Mouse (Mus musculus): ENCODE results near the gene Apoc1. TPM values are rescaled to one million over a fixed set of nuclear protein-coding genes. Genes with fewer than 3 reads are reported as not detected.

Gene Apoc1
- 6.9 and 10.8 TPM in 2 replicates for polyA plus RNA-seq (2014; fragmentation: Nextera tagmentation; extraction: Ambion mirVana)

DNA sequence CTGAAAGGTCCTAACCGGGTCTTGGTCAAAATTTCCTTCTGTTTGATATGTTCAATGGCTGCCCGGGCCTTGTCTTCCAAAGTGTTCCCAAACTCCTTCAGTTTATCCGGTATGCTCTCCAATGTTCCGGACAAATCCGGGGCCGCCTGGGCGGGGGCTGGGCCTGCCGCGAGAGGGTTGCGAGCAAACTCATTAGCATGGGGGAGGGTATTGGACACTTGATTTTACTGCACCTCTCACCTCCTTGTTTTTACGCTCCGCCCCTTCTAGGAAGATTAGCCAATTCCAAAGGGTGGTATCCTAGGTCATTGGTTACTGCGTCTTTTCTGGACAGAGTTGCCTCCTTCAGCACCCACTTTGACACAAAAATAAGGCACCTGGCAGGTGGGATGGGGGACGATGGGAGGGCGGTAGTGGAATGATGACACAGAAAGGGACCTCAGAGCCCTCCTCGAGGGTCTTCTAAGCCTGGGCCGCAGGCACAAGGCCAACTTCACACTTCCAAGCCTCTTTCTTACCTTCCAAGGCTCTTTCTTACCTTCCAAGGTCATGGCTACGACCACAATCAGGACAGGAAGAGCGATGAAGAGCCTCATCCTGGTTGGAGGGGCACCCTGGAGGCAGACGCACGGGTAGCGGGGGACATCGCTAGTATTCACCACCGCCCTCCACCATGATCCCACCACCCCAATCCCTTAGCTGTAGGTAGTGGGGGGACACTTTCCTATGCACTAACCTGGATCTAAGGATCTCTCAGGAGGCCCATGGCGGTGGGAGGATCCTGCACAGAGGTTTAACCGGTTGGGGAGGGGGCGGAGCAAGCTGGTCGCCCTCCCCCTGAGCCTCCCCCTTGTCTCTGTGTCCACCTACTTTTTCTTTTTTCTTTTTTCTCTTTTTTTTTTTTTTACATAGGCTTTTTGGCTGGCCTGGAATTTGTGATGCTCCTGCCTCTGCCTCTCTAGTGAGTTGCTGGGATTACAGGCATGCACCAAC is at the start of gene Apoc1:
Apoc1 (minus strand) TSS at position 788 of the 993 bp plus-strand sequence.
- Histone ChIP-seq H3K9ac (ENCODE audit: low read depth, low read length) (no peak within 1 kb of the TSS), H3K27ac (ENCODE audit: low read depth, low read length) (peak within 1 kb of the TSS; percentile 54), H3K4me1 (ENCODE audit: control insufficient read depth, insufficient read depth, low read length) (peaks cover 32% of the 10 kb centered on the region), H3K36me3 (ENCODE audit: control insufficient read depth, insufficient read depth, low read length) (peaks cover 6% of the 10 kb centered on the region), H3K9me3 (replicated peaks; ENCODE audit: control insufficient read depth, low read length) (no peaks in the 10 kb centered on the region), H3K4me3 (ENCODE audit: low read depth, low read length) (no peak within 1 kb of the TSS), H3K27me3 (ENCODE audit: control insufficient read depth, insufficient read depth, low read length) (no peaks in the 10 kb centered on the region), H3K4me2 (peak within 1 kb of the TSS; percentile 29)
- ATAC-seq (replicated peaks; ENCODE audit: insufficient number of reproducible peaks, low FRiP score, low TSS enrichment) = no peak
- WGBS (ENCODE audit: insufficient replicate concordance) = 43% methylated on average over 28 of the region's 28 CpGs

DNA sequence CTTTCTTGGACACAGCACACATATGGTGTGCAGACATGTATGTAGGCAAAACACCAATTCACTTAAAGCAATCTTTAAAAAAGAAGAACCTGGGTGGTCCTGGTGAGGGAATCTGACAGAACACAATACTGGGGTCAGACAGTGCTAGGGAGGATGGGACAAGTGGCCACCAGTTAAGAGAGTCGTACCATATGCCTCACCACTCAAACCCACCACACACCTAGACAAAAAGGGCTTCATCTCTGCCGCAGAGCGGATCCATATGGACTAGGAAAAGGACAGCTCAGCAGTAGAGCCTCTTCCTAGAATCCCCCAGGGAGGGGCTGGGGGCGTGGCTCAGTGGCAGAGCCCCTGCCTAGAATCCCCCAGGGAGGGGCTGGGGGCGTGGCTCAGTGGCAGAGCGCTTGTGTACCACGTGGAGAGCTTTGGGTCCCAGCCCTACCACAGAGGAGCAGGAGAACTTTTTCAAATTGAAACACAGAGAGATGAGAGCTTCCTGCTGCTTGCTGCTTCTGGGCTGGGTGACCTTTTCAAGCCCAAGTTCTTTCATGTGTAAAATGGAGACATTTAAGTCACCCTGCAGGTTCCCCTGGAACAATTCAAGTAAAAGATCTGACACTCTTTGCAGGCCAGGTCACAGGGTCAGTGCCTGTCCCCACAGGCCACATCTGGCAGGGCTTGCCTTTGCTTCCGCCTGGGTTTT is 49.0 kb upstream of the Apoc1 start:
- no peaks in the 10 kb centered on the region for H3K27me3 ChIP-seq (ENCODE audit: control insufficient read depth, insufficient read depth, low read length)
- WGBS (ENCODE audit: insufficient replicate concordance) = 21% methylated on average over 8 of the region's 8 CpGs
- H3K4me2 ChIP-seq = no peak overlapping the region
- peaks cover 19% of the 10 kb centered on the region for H3K36me3 ChIP-seq (ENCODE audit: control insufficient read depth, insufficient read depth, low read length)
- peaks cover 40% of the 10 kb centered on the region for H3K4me1 ChIP-seq (ENCODE audit: control insufficient read depth, insufficient read depth, low read length)
- no peak for ATAC-seq (replicated peaks; ENCODE audit: insufficient number of reproducible peaks, low FRiP score, low TSS enrichment)
- H3K4me3 ChIP-seq (ENCODE audit: low read depth, low read length) = no peak overlapping the region
- no peak overlapping the region for H3K27ac ChIP-seq (ENCODE audit: low read depth, low read length)
- H3K9me3 ChIP-seq (replicated peaks; ENCODE audit: control insufficient read depth, low read length) = no peaks in the 10 kb centered on the region
- no peak overlapping the region for H3K9ac ChIP-seq (ENCODE audit: low read depth, low read length)

DNA sequence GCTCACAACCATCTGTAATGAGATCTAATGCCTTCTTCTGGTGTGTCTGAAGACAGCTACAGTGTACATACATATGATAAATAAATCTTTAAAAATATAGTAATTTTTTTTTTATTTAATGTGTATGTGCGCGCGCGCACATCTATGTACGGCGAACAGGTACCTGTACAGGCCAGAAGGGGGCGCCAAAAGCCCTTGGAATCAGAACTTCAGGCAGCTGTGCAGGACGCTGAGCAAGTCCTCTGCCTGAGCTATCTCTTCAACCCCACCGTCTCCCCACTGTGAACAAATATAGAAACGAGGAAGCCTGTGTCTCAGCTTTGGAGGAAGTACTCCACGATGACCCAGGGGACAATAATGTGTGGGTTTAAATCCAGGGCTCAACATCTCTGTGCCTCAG is 47.8 kb upstream of the Apoc1 start:
- ATAC-seq (replicated peaks; ENCODE audit: insufficient number of reproducible peaks, low FRiP score, low TSS enrichment) = no peak
- 82% methylated on average over 11 of the region's 11 CpGs for WGBS (ENCODE audit: insufficient replicate concordance)
- H3K36me3 ChIP-seq (ENCODE audit: control insufficient read depth, insufficient read depth, low read length) = peaks cover 23% of the 10 kb centered on the region
- no peaks in the 10 kb centered on the region for H3K27me3 ChIP-seq (ENCODE audit: control insufficient read depth, insufficient read depth, low read length)
- H3K4me2 ChIP-seq = no peak overlapping the region
- peaks cover 29% of the 10 kb centered on the region for H3K4me1 ChIP-seq (ENCODE audit: control insufficient read depth, insufficient read depth, low read length)
- H3K4me3 ChIP-seq (ENCODE audit: low read depth, low read length) = no peak overlapping the region
- H3K27ac ChIP-seq (ENCODE audit: low read depth, low read length) = no peak overlapping the region
- H3K9ac ChIP-seq (ENCODE audit: low read depth, low read length) = no peak overlapping the region
- H3K9me3 ChIP-seq (replicated peaks; ENCODE audit: control insufficient read depth, low read length) = no peaks in the 10 kb centered on the region

DNA sequence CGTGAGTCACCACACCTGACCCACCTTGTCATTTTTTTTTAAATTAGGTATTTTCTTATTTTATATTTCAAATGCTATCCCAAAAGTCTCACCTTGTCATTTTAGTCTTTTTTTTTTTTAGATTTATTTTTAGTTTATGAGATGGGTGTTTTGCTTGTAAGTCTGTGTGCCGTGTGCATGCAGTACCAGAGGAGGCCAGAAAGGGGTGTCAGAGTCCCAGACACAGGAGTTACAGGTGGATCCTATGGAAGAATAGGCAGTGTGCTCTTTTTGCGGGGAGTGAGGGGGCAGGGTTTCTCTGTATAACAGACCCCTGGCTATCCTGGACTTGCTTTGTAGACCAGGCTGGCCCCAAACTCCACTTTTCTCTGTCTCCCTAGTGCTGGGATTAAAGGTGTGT is 46.3 kb upstream of the Apoc1 start:
- H3K9me3 ChIP-seq (replicated peaks; ENCODE audit: control insufficient read depth, low read length) = no peaks in the 10 kb centered on the region
- no peak overlapping the region for H3K4me2 ChIP-seq
- ATAC-seq (replicated peaks; ENCODE audit: insufficient number of reproducible peaks, low FRiP score, low TSS enrichment) = no peak
- no peaks in the 10 kb centered on the region for H3K27me3 ChIP-seq (ENCODE audit: control insufficient read depth, insufficient read depth, low read length)
- H3K4me3 ChIP-seq (ENCODE audit: low read depth, low read length) = no peak overlapping the region
- no peak overlapping the region for H3K27ac ChIP-seq (ENCODE audit: low read depth, low read length)
- H3K9ac ChIP-seq (ENCODE audit: low read depth, low read length) = no peak overlapping the region
- 84% methylated on average over 3 of the region's 3 CpGs for WGBS (ENCODE audit: insufficient replicate concordance)
- peaks cover 14% of the 10 kb centered on the region for H3K4me1 ChIP-seq (ENCODE audit: control insufficient read depth, insufficient read depth, low read length)
- peaks cover 27% of the 10 kb centered on the region for H3K36me3 ChIP-seq (ENCODE audit: control insufficient read depth, insufficient read depth, low read length)

DNA sequence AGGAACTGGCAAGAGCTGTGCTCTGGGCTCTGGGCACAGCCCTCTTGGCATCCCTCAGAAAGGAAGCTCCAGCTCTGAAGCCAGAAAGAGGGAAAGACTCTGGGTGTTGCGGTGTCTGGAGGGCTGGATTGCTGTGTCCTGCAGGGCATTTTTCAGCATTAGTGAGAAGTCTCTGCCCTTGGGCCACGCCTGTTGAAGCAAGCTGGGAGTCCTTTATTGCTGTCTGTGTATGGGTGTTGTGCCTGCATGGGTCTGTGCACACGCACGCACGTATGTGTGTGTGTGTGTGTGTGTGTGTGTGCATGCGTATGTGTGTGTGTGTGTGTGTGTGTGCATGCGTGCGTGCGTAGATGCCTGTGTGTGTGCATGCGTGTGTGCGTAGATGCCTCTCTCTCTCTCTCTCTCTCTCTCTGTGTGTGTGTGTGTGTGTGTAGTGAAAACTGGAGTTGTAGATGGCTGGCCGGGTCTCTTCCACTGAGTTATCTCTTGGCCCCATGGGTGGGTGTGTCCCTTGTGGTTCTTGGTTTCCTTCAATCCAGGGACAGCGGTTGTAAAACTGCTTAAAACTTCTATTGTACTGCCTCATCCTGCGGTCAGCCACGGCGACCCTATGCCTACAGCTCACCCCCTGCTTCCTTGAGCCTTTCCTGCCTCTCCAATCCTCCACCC is 44.1 kb upstream of the Apoc1 start:
- Histone ChIP-seq H3K36me3 (ENCODE audit: control insufficient read depth, insufficient read depth, low read length) (peaks cover 36% of the 10 kb centered on the region), H3K9ac (ENCODE audit: low read depth, low read length) (no peak overlapping the region), H3K4me3 (ENCODE audit: low read depth, low read length) (no peak overlapping the region; the same call in 1 of the 2 replicates), H3K4me2 (peak overlapping the region; percentile 34), H3K9me3 (replicated peaks; ENCODE audit: control insufficient read depth, low read length) (no peaks in the 10 kb centered on the region), H3K4me1 (ENCODE audit: control insufficient read depth, insufficient read depth, low read length) (peaks cover 3% of the 10 kb centered on the region), H3K27ac (ENCODE audit: low read depth, low read length) (peak overlapping the region; percentile 29), H3K27me3 (ENCODE audit: control insufficient read depth, insufficient read depth, low read length) (no peaks in the 10 kb centered on the region)
- WGBS (ENCODE audit: insufficient replicate concordance) = 82% methylated on average over 16 of the region's 16 CpGs
- ATAC-seq (replicated peaks; ENCODE audit: insufficient number of reproducible peaks, low FRiP score, low TSS enrichment) = peak; percentile 53; the same call in 1 of the 2 replicates

DNA sequence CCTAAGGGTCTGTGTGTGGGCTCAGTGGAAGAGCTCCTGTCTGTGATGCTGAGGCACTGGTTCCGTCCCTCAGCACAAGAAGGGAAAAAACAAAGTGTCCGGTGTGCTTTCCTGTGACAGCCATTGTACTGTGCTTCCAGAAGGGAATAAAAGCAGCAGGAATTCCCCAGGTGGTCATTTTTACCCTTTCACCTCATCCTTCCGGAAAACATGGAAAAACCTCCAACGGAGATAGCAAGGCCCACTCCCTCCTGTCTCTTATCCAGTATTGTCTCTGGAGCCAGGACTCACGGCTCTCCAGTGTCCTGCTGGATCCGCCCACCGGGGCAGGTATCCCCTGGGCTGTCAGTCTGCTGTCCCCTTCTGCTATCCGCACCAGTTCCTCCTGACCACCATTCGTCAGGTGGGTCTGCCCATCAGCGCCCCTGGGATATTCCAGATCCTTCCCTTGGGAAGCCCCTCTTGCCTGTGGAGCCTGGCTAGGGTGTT is 41.8 kb upstream of the Apoc1 start:
- Histone ChIP-seq H3K27ac (ENCODE audit: low read depth, low read length) (no peak overlapping the region), H3K4me3 (ENCODE audit: low read depth, low read length) (no peak overlapping the region), H3K4me2 (no peak overlapping the region), H3K36me3 (ENCODE audit: control insufficient read depth, insufficient read depth, low read length) (peaks cover 42% of the 10 kb centered on the region), H3K9ac (ENCODE audit: low read depth, low read length) (no peak overlapping the region), H3K27me3 (ENCODE audit: control insufficient read depth, insufficient read depth, low read length) (no peaks in the 10 kb centered on the region), H3K9me3 (replicated peaks; ENCODE audit: control insufficient read depth, low read length) (no peaks in the 10 kb centered on the region), H3K4me1 (ENCODE audit: control insufficient read depth, insufficient read depth, low read length) (no peaks in the 10 kb centered on the region)
- ATAC-seq (replicated peaks; ENCODE audit: insufficient number of reproducible peaks, low FRiP score, low TSS enrichment) = no peak
- 83% methylated on average over 10 of the region's 10 CpGs for WGBS (ENCODE audit: insufficient replicate concordance)

DNA sequence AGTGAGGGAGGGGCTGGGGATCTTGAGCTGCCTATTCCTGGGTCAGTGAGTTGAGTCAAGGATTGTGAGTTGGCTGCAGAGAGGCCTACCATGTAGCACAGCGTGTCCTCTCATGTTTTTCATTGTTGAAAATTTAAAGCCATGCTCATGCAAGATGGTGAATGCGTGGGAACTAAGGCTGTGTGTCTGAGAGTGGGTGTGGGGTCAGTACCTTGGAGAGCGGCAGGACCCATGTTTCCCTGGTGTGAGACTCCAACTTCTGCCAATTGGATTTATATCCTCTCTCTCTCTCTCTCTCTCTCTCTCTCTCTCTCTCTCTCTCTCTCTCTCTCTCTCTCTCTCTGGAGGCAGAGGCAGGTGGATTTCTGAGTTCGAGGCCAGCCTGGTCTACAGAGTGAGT is 34.1 kb upstream of the Apoc1 start:
- Histone ChIP-seq H3K4me1 (ENCODE audit: control insufficient read depth, insufficient read depth, low read length) (no peaks in the 10 kb centered on the region), H3K36me3 (ENCODE audit: control insufficient read depth, insufficient read depth, low read length) (peaks cover 48% of the 10 kb centered on the region), H3K4me2 (no peak overlapping the region), H3K27me3 (ENCODE audit: control insufficient read depth, insufficient read depth, low read length) (no peaks in the 10 kb centered on the region), H3K9me3 (replicated peaks; ENCODE audit: control insufficient read depth, low read length) (peaks cover 5% of the 10 kb centered on the region), H3K27ac (ENCODE audit: low read depth, low read length) (no peak overlapping the region), H3K4me3 (ENCODE audit: low read depth, low read length) (no peak overlapping the region), H3K9ac (ENCODE audit: low read depth, low read length) (no peak overlapping the region)
- 89% methylated on average over 4 of the region's 4 CpGs for WGBS (ENCODE audit: insufficient replicate concordance)
- ATAC-seq (replicated peaks; ENCODE audit: insufficient number of reproducible peaks, low FRiP score, low TSS enrichment) = no peak

DNA sequence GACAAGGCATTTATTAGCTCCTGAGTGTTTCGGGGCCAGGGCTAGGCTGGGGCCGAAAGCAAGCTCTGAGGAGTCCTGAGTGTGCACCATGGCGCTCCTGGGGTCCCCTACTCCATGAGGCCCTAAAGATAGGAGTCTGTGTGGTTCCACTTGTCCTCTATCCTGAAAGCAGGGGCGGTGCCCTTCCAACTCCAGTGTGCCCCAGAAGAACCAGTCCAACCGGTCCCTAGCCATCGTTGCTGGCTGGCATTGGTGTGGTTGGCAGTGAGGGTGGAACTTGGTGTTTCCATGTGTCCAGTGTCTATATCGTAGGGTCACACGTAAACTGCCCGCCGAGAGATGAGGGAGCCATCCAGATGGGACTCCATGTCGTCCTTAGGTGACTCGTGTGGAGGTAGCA is 31.7 kb upstream of the Apoc1 start:
- ATAC-seq (replicated peaks; ENCODE audit: insufficient number of reproducible peaks, low FRiP score, low TSS enrichment) = no peak
- peaks cover 12% of the 10 kb centered on the region for H3K9me3 ChIP-seq (replicated peaks; ENCODE audit: control insufficient read depth, low read length)
- 90% methylated on average over 12 of the region's 12 CpGs for WGBS (ENCODE audit: insufficient replicate concordance)
- H3K4me3 ChIP-seq (ENCODE audit: low read depth, low read length) = no peak overlapping the region
- H3K27me3 ChIP-seq (ENCODE audit: control insufficient read depth, insufficient read depth, low read length) = no peaks in the 10 kb centered on the region
- H3K27ac ChIP-seq (ENCODE audit: low read depth, low read length) = no peak overlapping the region
- no peak overlapping the region for H3K9ac ChIP-seq (ENCODE audit: low read depth, low read length)
- H3K4me1 ChIP-seq (ENCODE audit: control insufficient read depth, insufficient read depth, low read length) = no peaks in the 10 kb centered on the region
- H3K4me2 ChIP-seq = no peak overlapping the region
- peaks cover 49% of the 10 kb centered on the region for H3K36me3 ChIP-seq (ENCODE audit: control insufficient read depth, insufficient read depth, low read length)

All from heart, embryonic 11.5 days (tissue).